Mouse (Mus musculus) gastrocnemius, postnatal 14 days (tissue): ENCODE results near the gene Spaca4. TPM values are rescaled to one million over a fixed set of nuclear protein-coding genes. Genes with fewer than 3 reads are reported as not detected.

Experiments used
- DNase-seq: peaks from one replicate; pipeline ENCODE4 v3.0.0; 2021; ENCODE audit warnings: mixed read lengths
- intact Hi-C: fragments of 180-260 bp; cut with DNase I; formaldehyde crosslinking; loops from one replicate; pipeline ENCODE4 v1.15.1; 2025; ENCODE audit warnings: low total_unique reads
- total RNA-seq, 2 experiments: library from RNA; stranded (reverse); gene quantifications; 2 replicates each; pipeline ENCODE4 v1.2.3; 2021

Gene Spaca4
- total RNA-seq, 2 experiments from 2014 or later = not detected

DNA sequence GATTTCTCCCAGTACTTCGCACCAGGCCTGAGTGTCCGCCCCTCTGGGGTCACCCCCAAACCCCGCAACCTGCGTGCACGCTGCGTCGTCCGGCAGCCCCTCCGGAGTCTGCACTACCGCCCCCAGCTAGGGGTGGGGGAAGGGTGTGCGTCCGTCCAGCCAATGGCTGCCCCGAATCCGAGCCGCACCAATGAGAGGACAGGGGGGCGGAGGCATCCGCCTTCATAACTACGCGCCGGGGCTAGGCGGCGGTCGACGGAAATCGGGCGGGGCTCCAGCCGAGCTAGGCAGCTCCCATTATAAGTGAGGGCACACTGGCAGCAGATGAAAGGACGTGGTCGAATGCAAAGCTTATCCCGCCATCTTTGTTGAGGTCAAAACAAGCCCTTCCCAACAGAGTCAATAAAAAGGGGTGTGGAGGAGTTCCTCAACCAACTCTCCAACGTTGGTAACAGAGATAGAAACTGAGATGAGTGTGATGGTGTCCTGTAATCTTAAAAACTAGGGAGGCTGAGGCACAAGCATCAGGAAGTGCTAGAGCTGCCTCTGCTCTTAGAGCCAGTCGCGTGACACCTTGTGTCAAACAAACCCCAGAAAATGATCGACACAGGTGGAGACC lies 10.4 kb downstream of the Spaca4 start, which contains the start of gene Rpl18:
Gene Rpl18, plus strand, starts transcription at position 368 of the 619 bp plus-strand sequence.
- intact Hi-C loops = no loop called here
- DNase-seq = peak; percentile 99

DNA sequence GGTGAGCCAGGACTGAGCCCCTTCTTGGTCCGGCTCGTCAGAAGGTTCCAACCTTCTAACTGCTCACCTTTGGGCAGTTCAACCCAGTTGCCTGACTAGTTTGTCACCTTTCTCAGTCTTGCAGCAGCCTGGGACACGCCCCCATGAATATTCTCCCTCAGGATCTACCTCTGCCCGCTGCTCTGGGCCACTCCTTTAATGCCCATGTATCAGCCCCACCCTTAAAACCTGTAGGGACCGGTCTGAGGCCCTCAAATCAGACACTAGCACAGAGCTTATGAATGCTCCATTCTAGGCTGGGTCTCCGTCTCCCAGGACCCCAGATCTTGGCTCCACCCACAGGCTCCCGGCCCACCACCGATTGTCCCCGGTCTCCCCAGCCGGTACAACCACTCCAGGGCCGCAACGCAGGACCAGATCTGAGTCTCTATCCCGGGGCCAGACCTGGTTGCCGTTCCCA lies 11.0 kb downstream of the Spaca4 start:
- intact Hi-C loops = no loop called here
- peak; percentile 10 for DNase-seq

GRCm38 (mm10) chr7:45713881-45714520 lies 11.6 kb downstream of the Spaca4 start:
- intact Hi-C loops = no loop called here
- no peak for DNase-seq

- intact Hi-C loops = no loop called here
- DNase-seq = peak; percentile 22
Observed at GRCm38 (mm10) chr7:45713396-45713795, 12.2 kb downstream of the Spaca4 start.

DNA sequence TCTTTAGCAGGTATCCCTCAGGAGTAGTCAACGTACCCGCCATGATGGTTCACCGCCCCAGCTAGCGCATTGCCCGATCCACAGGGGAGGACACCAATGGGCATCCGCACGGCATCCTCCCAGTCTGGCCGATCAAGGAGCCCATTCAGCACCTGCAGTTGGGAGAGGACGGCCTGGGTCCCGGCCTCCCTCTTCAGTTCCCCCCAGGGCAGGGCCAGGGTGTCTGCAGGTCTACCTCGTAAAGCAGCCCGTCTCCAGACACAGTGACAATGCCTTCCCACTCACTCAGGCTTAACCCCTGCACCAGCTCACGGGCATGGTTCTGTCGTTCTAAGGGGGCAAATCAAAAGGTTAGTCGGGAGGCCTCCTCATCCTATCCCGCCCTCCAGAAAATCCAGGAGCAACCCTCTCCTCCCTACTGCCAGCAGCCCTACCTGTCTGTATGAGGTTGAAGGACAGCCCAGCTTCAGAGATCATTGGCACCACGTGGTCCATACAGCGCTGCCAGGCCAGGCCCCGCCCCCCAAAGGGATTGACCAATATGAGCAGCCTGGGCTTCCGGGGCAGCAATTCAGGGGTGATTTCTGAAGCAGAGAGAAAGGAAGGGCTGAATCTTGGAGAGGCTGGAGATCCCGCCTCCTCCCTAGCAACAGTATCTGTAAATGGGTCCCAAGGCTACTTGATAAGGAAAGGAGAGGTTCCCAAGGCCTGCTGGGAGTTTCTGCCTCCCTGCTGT lies 13.4 kb downstream of the Spaca4 start:
- intact Hi-C loops = no loop called here
- peak; percentile 45 for DNase-seq

GRCm38 (mm10) chr7:45711316-45712021 lies 14.1 kb downstream of the Spaca4 start:
- intact Hi-C loops = no loop called here
- DNase-seq = peak; percentile 22

- intact Hi-C loops = no loop called here
- DNase-seq = peak; percentile 19
Observed at GRCm38 (mm10) chr7:45710477-45711191, 15.0 kb downstream of the Spaca4 start.

- peak; percentile 18 for DNase-seq
- intact Hi-C loops = no loop called here
Observed at GRCm38 (mm10) chr7:45709677-45710355, 15.8 kb downstream of the Spaca4 start.

DNA sequence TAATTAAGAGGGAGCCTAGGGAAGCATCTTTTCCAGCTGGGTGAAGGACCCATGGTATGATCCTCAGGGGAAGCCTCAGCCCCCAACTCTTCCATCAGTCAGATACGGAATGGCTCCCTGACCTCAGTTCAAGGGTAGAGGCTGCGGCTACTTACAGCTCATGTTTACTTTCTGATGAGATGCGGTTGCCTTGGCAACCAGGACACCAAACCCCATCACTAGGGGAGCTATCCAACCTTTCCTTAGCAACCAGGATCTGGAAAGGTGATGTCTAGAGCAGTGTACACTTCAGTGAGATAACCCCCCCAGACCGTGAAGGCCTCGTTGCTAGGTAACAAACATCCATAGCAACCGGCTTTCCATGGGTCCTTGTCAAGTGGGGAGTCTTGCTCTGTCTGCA lies 16.6 kb downstream of the Spaca4 start:
- no peak for DNase-seq
- intact Hi-C loops = no loop called here

- peak; percentile 76 for DNase-seq
- intact Hi-C loops = no loop called here
Observed at GRCm38 (mm10) chr7:45708221-45708761, 17.3 kb downstream of the Spaca4 start.

- peak; percentile 98 for DNase-seq
- intact Hi-C loops = no loop called here
Observed at GRCm38 (mm10) chr7:45707375-45707967, 18.1 kb downstream of the Spaca4 start.

- intact Hi-C loops = no loop called here
- peak; percentile 94 for DNase-seq
Observed at GRCm38 (mm10) chr7:45706721-45707241, 18.8 kb downstream of the Spaca4 start.

DNA sequence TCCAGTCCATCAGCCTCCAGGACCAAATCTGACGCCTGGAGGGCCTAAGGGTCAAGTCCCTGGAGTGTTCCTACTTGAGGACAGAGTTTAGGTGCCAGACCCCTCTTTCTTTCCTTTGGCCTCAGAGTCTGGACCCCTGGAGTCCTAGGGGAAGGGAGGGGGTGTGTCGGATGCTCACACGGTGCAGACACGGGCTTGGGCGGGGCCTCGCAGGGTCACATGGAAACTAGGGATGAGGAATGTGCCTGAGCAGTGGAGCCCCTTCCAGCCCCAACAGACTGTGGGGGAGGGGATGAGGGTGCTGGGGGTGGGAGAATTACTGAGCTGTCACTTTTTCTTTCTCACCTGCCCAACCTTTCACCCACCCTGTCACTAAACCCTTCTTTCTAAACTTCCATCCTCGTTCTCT lies 19.7 kb downstream of the Spaca4 start:
- intact Hi-C loops = no loop called here

GRCm38 (mm10) chr7:45705443-45705864 lies 20.2 kb downstream of the Spaca4 start:
- DNase-seq = no peak

More for the DNA sequence above, 19.7 kb downstream of the Spaca4 start:
- DNase-seq = peak; percentile 91

DNA sequence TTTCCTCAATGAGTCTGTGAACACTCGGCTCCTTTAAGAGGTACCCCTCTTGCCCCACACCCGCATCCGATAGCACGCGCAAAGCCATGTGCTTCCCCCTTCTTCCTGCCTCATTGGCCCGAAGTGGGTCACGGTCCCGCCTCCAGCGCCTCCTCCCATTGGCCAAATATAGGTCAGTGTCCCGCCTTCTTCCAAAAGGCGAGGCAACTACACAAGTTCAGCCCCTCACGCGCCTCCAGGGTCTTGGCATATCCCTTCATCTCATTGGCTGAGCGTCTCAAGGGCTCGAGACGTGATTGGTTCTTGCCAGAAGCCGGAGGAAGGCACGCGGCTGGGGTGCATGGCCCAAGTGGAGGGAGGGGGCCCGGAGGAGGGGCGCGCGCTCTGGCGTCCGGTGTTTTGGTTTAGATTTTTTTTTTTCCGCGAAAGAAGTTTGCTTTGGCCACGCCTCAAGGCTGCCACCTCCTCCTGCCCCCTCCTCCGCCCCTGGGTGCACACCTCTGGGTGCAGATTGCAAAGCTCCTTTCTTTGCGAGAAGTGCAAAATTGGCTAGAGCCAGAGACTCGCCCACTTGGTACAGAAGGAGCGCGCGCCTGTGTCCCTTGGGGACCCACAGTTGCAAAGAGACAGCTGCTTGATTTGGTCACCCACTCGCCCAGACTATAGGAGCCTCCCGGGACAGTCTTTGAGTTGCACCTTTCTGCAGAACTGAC lies 20.7 kb downstream of the Spaca4 start, which contains the start of gene Dbp:
Gene Dbp, plus strand, starts transcription at position 359 of the 713 bp plus-strand sequence.
- peak; percentile 99 for DNase-seq
- intact Hi-C loops = no loop called here

More at GRCm38 (mm10) chr7:45705443-45705864, 20.2 kb downstream of the Spaca4 start:
- intact Hi-C loops = no loop called here

GRCm38 (mm10) chr7:45704046-45704559 lies 21.5 kb downstream of the Spaca4 start:
- intact Hi-C loops = no loop called here
- no peak for DNase-seq
